Mouse (Mus musculus) lung, embryonic 15.5 days (tissue): ENCODE results near the gene H2-Q6. TPM values are rescaled to one million over a fixed set of nuclear protein-coding genes. Genes with fewer than 3 reads are reported as not detected.
"Not testable (repeated sequence)": the region's sequence is repeated elsewhere in the genome, so short reads cannot be mapped to it uniquely, and the experiment has no call there.

Source experiments
- ATAC-seq: fragments of 200-750 bp; cut with Nextera tagmentation; 2 replicates; pipeline ENCODE4 v1.8.0; 2017; ENCODE audit warnings: moderate number of reproducible peaks, borderline replicate concordance; ENCODE audit not compliant: low FRiP score, low TSS enrichment; ENCODE audit errors: extremely low read depth
- H3K27ac ChIP-seq: fragments of 300-500 bp; sonication (generic); 2 replicates; pipeline ENCODE4 v1.5.1; 2015; ENCODE audit warnings: moderate library complexity, mild to moderate bottlenecking, inconsistent platforms
- H3K27me3 ChIP-seq: fragments of 300-500 bp; sonication (generic); 2 replicates; pipeline ENCODE4 v1.6.1; 2015; ENCODE audit warnings: inconsistent platforms
- H3K36me3 ChIP-seq: fragments of 300-500 bp; sonication (generic); 2 replicates; pipeline ENCODE4 v1.6.1; 2015; ENCODE audit warnings: inconsistent platforms
- H3K4me1 ChIP-seq: fragments of 300-500 bp; sonication (generic); 2 replicates; pipeline ENCODE4 v1.6.1; 2015; ENCODE audit warnings: inconsistent platforms
- H3K4me2 ChIP-seq: fragments of 300-500 bp; sonication (generic); 2 replicates; pipeline ENCODE4 v1.6.1; 2015; ENCODE audit warnings: inconsistent platforms, mild to moderate bottlenecking, moderate library complexity
- H3K4me3 ChIP-seq: fragments of 300-500 bp; sonication (generic); 2 replicates; pipeline ENCODE4 v1.5.1; 2015; ENCODE audit warnings: mild to moderate bottlenecking, inconsistent platforms
- H3K9ac ChIP-seq: fragments of 300-500 bp; sonication (generic); 2 replicates; pipeline ENCODE4 v1.6.1; 2015; ENCODE audit warnings: inconsistent platforms
- H3K9me3 ChIP-seq: fragments of 300-500 bp; sonication (generic); 2 replicates; pipeline ENCODE4 v1.6.1; 2016; ENCODE audit warnings: inconsistent platforms
- WGBS: fragments of 180-500 bp; shearing (Covaris S2); methylation state at CpG from one replicate; pipeline ENCODE4 v1.1.7; 2015; 5-methylcytosine and 5-hydroxymethylcytosine counted together
- polyA plus RNA-seq: library from polyadenylated mRNA; unstranded; fragments of >200 nt; fragmentation: Nextera tagmentation; extraction: Ambion mirVana; gene quantifications from 2 replicates; pipeline ENCODE4 v1.2.1, GENCODE M21; 2015

H2-Q6 gene
- polyA plus RNA-seq, 1 experiment from 2014 or later = 1.1 TPM

DNA sequence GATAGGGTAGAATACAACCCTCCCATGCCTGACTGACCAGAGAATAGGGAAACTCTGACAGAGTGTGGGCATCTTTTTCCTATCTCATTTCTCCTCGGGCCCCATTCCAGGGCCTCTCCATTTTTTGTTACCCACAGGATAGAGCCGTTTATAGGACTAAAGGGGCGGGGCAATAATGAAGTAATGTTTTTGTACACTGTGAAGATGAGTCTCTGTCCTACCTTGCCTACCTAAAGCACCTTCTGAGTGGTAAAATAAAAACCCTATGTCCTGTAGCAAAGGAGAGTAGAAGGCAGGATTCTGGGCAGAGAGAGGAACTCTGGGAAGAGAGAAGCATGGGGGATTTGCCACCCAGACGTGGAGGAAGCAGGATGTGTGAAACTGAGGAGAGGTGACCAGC lies 5.1 kb upstream of the H2-Q6 start:
- H3K27me3 ChIP-seq = peaks cover 18% of the 10 kb centered on the region
- H3K9me3 ChIP-seq, H3K36me3 ChIP-seq, H3K27ac ChIP-seq, H3K9ac ChIP-seq, H3K4me3 ChIP-seq, H3K4me1 ChIP-seq, H3K4me2 ChIP-seq: not testable (repeated sequence)
- 52% methylated on average over 4 of the region's 4 CpGs for WGBS
- peak; percentile 52; the same call in 1 of the 2 replicates for ATAC-seq

DNA sequence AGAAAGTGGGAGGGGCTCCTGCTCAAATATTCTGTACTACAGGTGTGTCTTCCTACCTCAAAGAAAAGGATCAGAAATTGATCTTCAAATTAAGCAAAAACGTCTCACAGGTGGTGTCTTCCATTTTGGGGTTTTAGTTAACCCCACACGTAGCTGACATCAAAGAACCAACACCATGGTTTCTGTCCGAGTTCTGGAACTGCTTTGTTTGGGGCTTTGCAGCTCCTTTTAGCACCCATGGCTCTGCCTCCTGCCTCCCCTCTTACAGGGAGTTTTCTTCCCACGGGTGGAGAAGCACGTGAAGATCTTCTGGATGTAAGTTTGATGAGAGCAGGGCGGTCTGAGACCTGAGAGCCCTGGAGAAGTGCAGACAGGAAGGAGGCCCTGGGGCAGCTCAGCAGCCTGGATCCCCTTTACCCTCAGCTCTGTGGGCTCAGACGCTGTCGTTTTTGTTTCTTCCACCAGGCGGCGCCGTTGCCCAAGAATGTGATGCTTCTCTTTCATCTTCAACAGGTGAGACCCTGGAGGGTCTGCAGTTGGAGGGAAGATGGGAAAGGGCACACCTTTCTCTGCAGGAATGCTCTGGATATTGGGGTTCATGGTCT lies 4.3 kb upstream of the H2-Q6 start:
- not testable (repeated sequence) for ATAC-seq, H3K9ac ChIP-seq
- WGBS = 15% methylated on average over 11 of the region's 11 CpGs

DNA sequence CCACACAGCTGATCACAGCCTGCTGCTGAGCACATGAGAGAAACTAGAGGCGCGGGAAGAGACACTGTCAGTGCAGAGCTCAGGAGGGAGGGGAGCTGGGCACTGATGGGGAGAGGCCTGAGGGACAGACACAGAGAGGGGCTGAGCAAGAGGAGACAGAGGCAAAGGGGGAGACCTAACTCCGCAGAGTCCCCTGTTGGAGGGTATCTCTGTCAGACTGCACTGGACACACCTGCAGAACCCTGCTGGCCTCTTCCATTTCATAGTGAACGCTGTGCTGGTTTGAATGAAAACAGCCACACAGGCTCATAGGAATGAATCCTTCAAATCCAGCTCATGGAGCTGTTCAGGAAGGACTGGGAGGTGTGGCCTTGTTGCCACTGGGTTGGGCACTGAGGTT lies 3.3 kb upstream of the H2-Q6 start:
- H3K4me3 ChIP-seq, H3K9ac ChIP-seq, H3K27ac ChIP-seq, H3K4me2 ChIP-seq, H3K9me3 ChIP-seq, H3K36me3 ChIP-seq, H3K4me1 ChIP-seq, ATAC-seq: not testable (repeated sequence)
- WGBS = 83% methylated on average over 4 of the region's 4 CpGs
- peaks cover 36% of the 10 kb centered on the region for H3K27me3 ChIP-seq

More for the DNA sequence above, 4.3 kb upstream of the H2-Q6 start:
- not testable (repeated sequence) for H3K4me2 ChIP-seq, H3K27ac ChIP-seq, H3K4me1 ChIP-seq, H3K9me3 ChIP-seq, H3K36me3 ChIP-seq, H3K4me3 ChIP-seq
- H3K27me3 ChIP-seq = peaks cover 26% of the 10 kb centered on the region

DNA sequence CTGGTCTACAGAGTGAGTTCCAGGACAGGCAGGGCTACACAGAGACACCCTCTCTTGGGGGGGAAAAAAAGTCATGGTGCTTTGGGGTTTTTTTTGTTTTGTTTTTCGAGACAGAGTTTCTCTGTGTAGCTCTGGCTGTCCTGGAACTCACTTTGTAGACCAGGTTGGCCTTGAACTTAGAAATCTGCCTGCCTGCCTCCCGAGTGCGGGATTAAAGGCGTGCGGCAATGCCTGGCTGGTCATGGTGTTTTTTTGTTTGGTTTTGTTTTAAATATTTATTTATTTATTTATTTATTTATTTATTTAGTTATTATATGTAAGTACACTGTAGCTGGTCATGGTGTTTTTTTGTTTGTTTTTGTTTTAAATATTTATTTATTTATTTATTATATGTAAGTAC lies 2.3 kb upstream of the H2-Q6 start:
- ATAC-seq, H3K4me1 ChIP-seq, H3K9me3 ChIP-seq, H3K4me2 ChIP-seq, H3K36me3 ChIP-seq, H3K9ac ChIP-seq, H3K27ac ChIP-seq, H3K4me3 ChIP-seq: not testable (repeated sequence)
- H3K27me3 ChIP-seq = peaks cover 38% of the 10 kb centered on the region
- 88% methylated on average over 5 of the region's 5 CpGs for WGBS

DNA sequence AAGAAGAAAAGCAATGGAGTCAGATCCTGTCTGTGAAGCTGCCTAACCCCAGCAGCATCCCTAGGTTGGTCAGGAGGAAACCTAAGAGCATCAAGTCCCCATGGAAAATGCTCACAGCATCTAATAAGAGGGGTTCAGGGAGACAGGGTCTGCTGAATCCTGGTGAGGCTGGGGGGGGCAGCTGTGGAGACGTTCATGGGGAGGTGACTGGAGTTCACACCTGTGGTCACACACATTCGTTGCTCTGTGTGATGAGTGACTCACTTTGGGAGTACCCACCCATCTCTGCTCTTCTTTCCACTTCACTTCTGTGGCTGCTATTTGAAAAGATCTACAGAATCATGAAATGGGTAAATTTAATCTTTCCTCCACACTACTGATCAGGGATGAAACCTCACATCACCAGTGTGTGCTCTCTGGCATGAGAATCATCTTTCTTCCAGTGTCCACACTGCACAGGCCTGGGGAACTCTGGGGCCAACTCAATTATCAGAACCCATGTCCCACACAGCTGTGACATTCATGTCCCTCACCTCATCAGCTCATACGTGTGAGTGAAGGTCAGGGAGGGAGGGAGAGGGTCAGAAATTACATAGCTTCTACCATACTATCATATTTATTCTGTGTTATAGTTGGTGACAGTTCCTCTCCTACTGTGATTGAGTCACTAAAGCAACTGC lies 1.4 kb upstream of the H2-Q6 start:
- H3K27ac ChIP-seq, H3K4me1 ChIP-seq, H3K36me3 ChIP-seq, H3K9me3 ChIP-seq, ATAC-seq, H3K4me3 ChIP-seq, H3K9ac ChIP-seq, H3K4me2 ChIP-seq: not testable (repeated sequence)
- H3K27me3 ChIP-seq = peaks cover 38% of the 10 kb centered on the region
- WGBS = 50% methylated on average over 3 of the region's 3 CpGs

DNA sequence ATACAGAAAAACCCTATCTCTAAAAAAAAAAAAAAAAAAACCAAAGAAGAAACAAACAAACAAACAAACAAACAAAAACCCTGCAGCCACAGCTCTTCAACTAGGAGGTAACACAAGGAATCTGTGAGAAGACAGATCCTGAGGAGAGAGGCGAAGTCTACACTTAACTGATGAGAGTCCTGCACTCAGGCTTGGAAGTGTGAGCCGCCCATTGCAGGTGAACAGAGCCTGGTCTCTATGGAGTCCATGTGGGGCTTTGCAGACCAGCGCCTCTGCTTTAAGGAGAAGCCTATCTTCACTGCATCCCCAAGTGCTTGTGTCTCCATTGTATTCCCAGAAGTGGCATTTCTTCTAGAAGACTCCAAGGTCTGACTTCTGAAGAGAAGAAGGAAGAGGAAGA lies 544 bp upstream of the H2-Q6 start:
- ATAC-seq, H3K36me3 ChIP-seq, H3K4me3 ChIP-seq, H3K4me1 ChIP-seq, H3K9ac ChIP-seq, H3K27ac ChIP-seq, H3K4me2 ChIP-seq, H3K9me3 ChIP-seq: not testable (repeated sequence)
- peaks cover 38% of the 10 kb centered on the region for H3K27me3 ChIP-seq
- WGBS = 79% methylated on average over 3 of the region's 3 CpGs

DNA sequence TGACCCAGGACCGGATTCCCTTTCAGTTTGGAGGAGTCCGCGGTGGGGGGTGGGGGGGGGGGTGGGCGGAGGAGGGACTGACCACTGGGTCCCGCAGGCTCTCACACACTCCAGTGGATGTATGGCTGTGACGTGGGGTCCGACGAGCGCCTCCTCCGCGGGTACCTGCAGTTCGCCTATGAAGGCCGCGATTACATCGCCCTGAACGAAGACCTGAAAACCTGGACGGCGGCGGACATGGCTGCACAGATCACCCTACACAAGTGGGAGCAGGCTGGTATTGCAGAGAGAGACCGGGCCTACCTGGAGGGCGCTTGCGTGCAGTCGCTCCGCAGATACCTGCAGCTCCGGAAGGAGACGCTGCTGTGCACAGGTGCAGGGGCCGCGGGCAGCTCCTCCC lies 824 bp downstream of the H2-Q6 start:
- ATAC-seq = 0 out of 2 replicates have a peak, but pooled peaks have one; percentile 47
- H3K4me1 ChIP-seq, H3K9me3 ChIP-seq, H3K9ac ChIP-seq, H3K27ac ChIP-seq, H3K36me3 ChIP-seq: not testable (repeated sequence)
- Histone ChIP-seq H3K4me2 (peak overlapping the region; percentile 70), H3K4me3 (peak overlapping the region; percentile 33), H3K27me3 (peaks cover 43% of the 10 kb centered on the region)
- 17% methylated on average over 28 of the region's 28 CpGs for WGBS

DNA sequence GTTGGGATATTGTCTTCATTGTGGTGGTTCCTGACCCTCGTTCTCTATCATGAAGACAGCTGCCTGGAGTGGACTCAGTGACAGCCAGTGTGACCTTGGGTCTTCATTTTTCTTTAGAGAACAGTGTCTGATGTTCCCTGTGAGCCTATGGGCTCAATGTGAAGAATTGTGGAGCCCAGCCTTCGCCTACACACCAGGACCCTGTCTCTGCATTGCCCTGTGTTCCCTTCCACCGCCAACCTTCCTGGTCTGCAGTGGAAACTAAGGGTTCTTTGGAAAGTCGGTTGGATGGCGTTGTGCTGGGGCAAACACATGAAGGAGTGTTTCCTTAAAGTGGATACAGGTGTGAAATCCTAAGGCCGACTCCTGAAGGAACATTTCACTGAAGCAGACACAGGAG lies 4.2 kb downstream of the H2-Q6 start:
- not testable (repeated sequence) for H3K9me3 ChIP-seq, H3K4me1 ChIP-seq, H3K27ac ChIP-seq, H3K4me2 ChIP-seq, H3K9ac ChIP-seq, ATAC-seq, H3K4me3 ChIP-seq, H3K36me3 ChIP-seq
- peaks cover 29% of the 10 kb centered on the region for H3K27me3 ChIP-seq
- WGBS = 84% methylated on average over 6 of the region's 6 CpGs

DNA sequence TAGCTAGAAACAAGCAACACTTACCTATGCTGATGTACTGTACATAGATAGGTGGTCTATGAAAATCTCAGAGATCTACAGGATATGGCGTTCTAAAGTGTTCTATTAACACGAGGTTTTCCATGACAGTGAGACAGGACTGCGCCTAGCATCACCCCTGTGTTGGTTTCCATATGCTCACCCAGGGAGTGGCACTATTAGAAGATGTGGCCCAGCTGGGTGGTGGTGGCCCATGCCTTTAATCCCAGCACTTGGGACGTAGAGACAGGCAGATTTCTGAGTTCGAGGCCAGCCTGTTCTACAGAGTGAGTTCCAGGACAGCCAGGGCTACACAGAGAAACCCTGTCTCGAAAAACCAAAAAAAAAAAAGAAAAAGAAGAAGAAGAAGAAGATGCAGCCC lies 6.0 kb downstream of the H2-Q6 start:
- not testable (repeated sequence) for ATAC-seq, H3K4me1 ChIP-seq, H3K4me3 ChIP-seq, H3K4me2 ChIP-seq, H3K36me3 ChIP-seq, H3K9ac ChIP-seq, H3K9me3 ChIP-seq, H3K27ac ChIP-seq
- WGBS = 75% methylated on average over 6 of the region's 6 CpGs
- H3K27me3 ChIP-seq = peaks cover 13% of the 10 kb centered on the region

DNA sequence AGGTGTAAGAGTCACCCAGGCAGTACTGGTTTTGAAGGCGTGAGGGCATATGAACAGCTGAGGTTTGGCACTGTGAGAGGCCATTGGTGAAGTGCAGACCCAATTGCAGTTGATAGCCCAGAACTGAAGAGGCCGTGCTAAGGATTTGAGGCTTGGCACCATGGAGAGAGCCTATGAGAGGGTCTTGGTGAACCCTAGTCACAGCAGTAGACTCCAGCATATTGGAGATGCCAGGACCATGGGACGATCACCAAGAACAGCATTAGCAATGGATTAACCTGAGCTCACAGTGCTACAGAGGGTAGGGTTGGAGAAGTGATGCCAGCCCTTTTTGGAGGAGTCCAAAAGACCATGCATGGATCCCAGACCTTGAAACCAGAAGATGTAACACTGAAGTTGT lies 7.5 kb downstream of the H2-Q6 start:
- not testable (repeated sequence) for H3K4me1 ChIP-seq, ATAC-seq, H3K9ac ChIP-seq

DNA sequence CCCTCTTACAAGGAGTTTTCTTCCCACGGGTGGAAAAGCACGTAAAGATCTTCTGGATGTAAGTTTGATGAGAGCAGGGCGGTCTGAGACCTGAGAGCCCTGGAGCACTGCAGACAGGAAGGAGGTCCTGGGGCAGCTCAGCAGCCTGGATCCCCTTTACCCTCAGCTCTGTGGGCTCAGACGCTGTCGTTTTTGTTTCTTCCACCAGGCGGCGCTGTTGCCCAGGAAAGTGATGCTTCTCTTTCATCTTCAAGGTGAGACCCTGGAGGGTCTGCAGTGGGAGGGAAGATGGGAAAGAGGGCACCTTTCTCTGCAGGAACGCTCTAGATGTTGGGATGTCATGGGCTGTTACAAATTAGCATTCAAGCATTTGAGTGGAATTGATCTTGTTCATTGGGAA lies 10.2 kb downstream of the H2-Q6 start:
- H3K36me3 ChIP-seq, H3K4me2 ChIP-seq, ATAC-seq, H3K4me3 ChIP-seq, H3K9ac ChIP-seq, H3K27ac ChIP-seq, H3K4me1 ChIP-seq, H3K9me3 ChIP-seq: not testable (repeated sequence)
- H3K27me3 ChIP-seq = peaks cover 15% of the 10 kb centered on the region
- 6% methylated on average over 8 of the region's 8 CpGs for WGBS

More for the DNA sequence above, 7.5 kb downstream of the H2-Q6 start:
- not testable (repeated sequence) for H3K9me3 ChIP-seq, H3K36me3 ChIP-seq, H3K4me2 ChIP-seq, H3K27me3 ChIP-seq, H3K4me3 ChIP-seq, H3K27ac ChIP-seq
- 81% methylated on average over 3 of the region's 3 CpGs for WGBS

DNA sequence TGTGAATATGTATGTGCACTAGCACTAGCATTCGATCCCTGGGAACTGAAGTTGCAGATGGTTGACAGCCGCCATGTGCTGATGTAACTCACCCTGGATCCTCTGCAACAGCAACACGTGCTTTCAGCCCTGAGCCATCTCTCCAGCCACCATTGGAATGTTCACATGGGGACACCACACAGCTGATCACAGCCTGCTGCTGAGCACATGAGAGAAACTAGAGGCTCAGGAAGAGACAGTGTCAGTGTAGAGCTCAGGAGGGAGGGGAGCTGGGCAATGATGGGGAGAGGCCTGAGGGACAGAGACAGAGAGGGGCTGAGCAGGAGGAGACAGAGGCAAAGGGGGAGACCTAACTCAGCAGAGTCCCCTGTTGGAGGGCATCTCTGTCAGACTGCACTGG lies 10.9 kb downstream of the H2-Q6 start:
- H3K36me3 ChIP-seq, ATAC-seq, H3K4me3 ChIP-seq, H3K9ac ChIP-seq, H3K4me1 ChIP-seq, H3K9me3 ChIP-seq, H3K27ac ChIP-seq, H3K4me2 ChIP-seq: not testable (repeated sequence)
- H3K27me3 ChIP-seq = peaks cover 21% of the 10 kb centered on the region
- WGBS = 74% methylated on average over 3 of the region's 3 CpGs
